Mouse (Mus musculus) heart, embryonic 14.5 days (tissue): ENCODE measurements around the gene Unc13d. TPM values are rescaled to one million over a fixed set of nuclear protein-coding genes. Genes with fewer than 3 reads are reported as not detected.

Experiments used
- ATAC-seq: fragments of 200-750 bp; cut with Nextera tagmentation; 2 replicates; pipeline ENCODE4 v1.8.0; 2017; ENCODE audit warnings: low read depth, moderate TSS enrichment; ENCODE audit not compliant: insufficient number of reproducible peaks, insufficient read depth, low FRiP score
- H3K27ac ChIP-seq, 2 experiments: fragments of 200-500 bp in 1 of 2; fragments of 300-500 bp in 1 of 2; sonication (generic) in 1 of 2; replicated peaks in 1 of 2; 2 replicates each; pipeline ENCODE4 v1.5.1; 2012 to 2014; ENCODE audit warnings: low read depth in 2 of 2, low read length in 2 of 2, control low read depth in 1 of 2, mild to moderate bottlenecking in 1 of 2, mixed read lengths in 1 of 2; ENCODE audit not compliant: control insufficient read depth in 1 of 2, insufficient read depth in 1 of 2
- H3K27me3 ChIP-seq: fragments of 300-500 bp; sonication (generic); 2 replicates; pipeline ENCODE4 v1.6.1; 2014; ENCODE audit warnings: mild to moderate bottlenecking, low read length, control low read depth; ENCODE audit not compliant: control insufficient read depth, insufficient read depth
- H3K36me3 ChIP-seq: fragments of 300-500 bp; sonication (generic); 2 replicates; pipeline ENCODE4 v1.6.1; 2014; ENCODE audit warnings: mild to moderate bottlenecking, control low read depth, low read length, mixed read lengths; ENCODE audit not compliant: control insufficient read depth, insufficient read depth
- H3K4me1 ChIP-seq, 2 experiments: fragments of 200-500 bp in 1 of 2; fragments of 300-500 bp in 1 of 2; sonication (generic) in 1 of 2; 2 replicates each; pipeline ENCODE4 v1.6.1; 2012 to 2014; ENCODE audit warnings: low read length in 2 of 2, control low read depth in 1 of 2, mixed read lengths in 1 of 2; ENCODE audit not compliant: control insufficient read depth in 2 of 2, insufficient read depth in 2 of 2
- H3K4me2 ChIP-seq: fragments of 300-500 bp; sonication (generic); 2 replicates; pipeline ENCODE4 v1.6.1; 2014; ENCODE audit warnings: mild to moderate bottlenecking, low read length
- H3K4me3 ChIP-seq, 2 experiments: fragments of 200-500 bp in 1 of 2; fragments of 300-500 bp in 1 of 2; sonication (generic) in 1 of 2; 2 replicates each; pipeline ENCODE4 v1.5.1; 2012 to 2014; ENCODE audit warnings: low read length in 2 of 2, mild to moderate bottlenecking in 2 of 2, control low read depth in 1 of 2, low read depth in 1 of 2, moderate library complexity in 1 of 2; ENCODE audit not compliant: control insufficient read depth in 1 of 2, insufficient read depth in 1 of 2
- H3K9ac ChIP-seq: fragments of 300-500 bp; sonication (generic); 2 replicates; pipeline ENCODE4 v1.6.1; 2014; ENCODE audit warnings: mild to moderate bottlenecking, low read length
- H3K9me3 ChIP-seq: fragments of 300-500 bp; sonication (generic); 2 replicates; pipeline ENCODE4 v1.6.1; 2016; ENCODE audit warnings: low read length, control low read depth; ENCODE audit not compliant: control insufficient read depth
- WGBS: fragments of 180-500 bp; shearing (Covaris S2); extraction: QIAGEN DNeasy Blood & Tissue Kit; methylation state at CpG from one replicate; pipeline ENCODE4 v1.1.7; 2014; 5-methylcytosine and 5-hydroxymethylcytosine counted together
- polyA plus RNA-seq: library from polyadenylated mRNA; unstranded; fragments of >200 nt; fragmentation: Nextera tagmentation; extraction: Ambion mirVana; gene quantifications from 2 replicates; pipeline ENCODE4 v1.2.1, GENCODE M21; 2014

Unc13d gene
- polyA plus RNA-seq, 1 experiment from 2014 or later = 0.69 TPM

- Histone ChIP-seq H3K4me2 (no peak overlapping the region), H3K9ac (no peak overlapping the region), H3K27ac (no peak overlapping the region), H3K27me3 (no peaks in the 10 kb centered on the region), H3K4me1 (peaks cover 10 to 12% of the 10 kb centered on the region in 2 experiments; a peak in 3 of 4 replicates), H3K36me3 (no peaks in the 10 kb centered on the region), H3K9me3 (0 out of 2 replicates have a peak, but pooled peaks cover 2% of the 10 kb centered on the region), H3K4me3 (no peak overlapping the region)
- no peak for ATAC-seq
- WGBS = 87% methylated on average over 6 of the region's 6 CpGs
These were observed 13.8 kb upstream of the Unc13d start for GRCm38 (mm10) chr11:116091591-116091990.

- Histone ChIP-seq H3K4me2 (no peak overlapping the region), H3K4me1 (peaks cover 16 to 21% of the 10 kb centered on the region in 2 experiments), H3K36me3 (peaks cover 4% of the 10 kb centered on the region; the same call in 1 of the 2 replicates), H3K9me3 (no peaks in the 10 kb centered on the region), H3K9ac (no peak overlapping the region), H3K27ac (no peak overlapping the region), H3K4me3 (no peak overlapping the region), H3K27me3 (no peaks in the 10 kb centered on the region)
- no peak for ATAC-seq
- 85% methylated on average over 6 of the region's 6 CpGs for WGBS
These were observed 11.8 kb upstream of the Unc13d start for GRCm38 (mm10) chr11:116089545-116089944.

GRCm38 (mm10) chr11:116088741-116089394, 11.1 kb upstream of the Unc13d start:
- H3K4me3 ChIP-seq = no peak overlapping the region
- peak overlapping the region in 1 of 2 experiments; percentile 37; a peak in 1 of 4 replicates for H3K27ac ChIP-seq
- H3K27me3 ChIP-seq = no peaks in the 10 kb centered on the region
- H3K4me1 ChIP-seq = peaks cover 12 to 17% of the 10 kb centered on the region in 2 experiments
- peaks cover 10% of the 10 kb centered on the region for H3K36me3 ChIP-seq
- no peak for ATAC-seq
- no peak overlapping the region for H3K4me2 ChIP-seq
- no peak overlapping the region for H3K9ac ChIP-seq
- 59% methylated on average over 11 of the region's 11 CpGs for WGBS
- H3K9me3 ChIP-seq = no peaks in the 10 kb centered on the region

- H3K9me3 ChIP-seq = no peaks in the 10 kb centered on the region
- no peaks in the 10 kb centered on the region for H3K27me3 ChIP-seq
- H3K36me3 ChIP-seq = peaks cover 17% of the 10 kb centered on the region
- no peak overlapping the region for H3K4me3 ChIP-seq
- H3K4me1 ChIP-seq = peaks cover 8 to 16% of the 10 kb centered on the region in 2 experiments
- WGBS = 71% methylated on average over 8 of the region's 8 CpGs
- H3K27ac ChIP-seq = 0 out of 4 replicates have a peak overlapping the region, but pooled peaks of 1 of the 2 experiments have one; percentile 37
- ATAC-seq = no peak
- H3K9ac ChIP-seq = 0 out of 2 replicates have a peak overlapping the region, but pooled peaks have one; percentile 61
- H3K4me2 ChIP-seq = peak overlapping the region; percentile 60
These were observed 10.4 kb upstream of the Unc13d start for GRCm38 (mm10) chr11:116088188-116088587.

- Histone ChIP-seq H3K27ac (peak overlapping the region; percentile 77 to 89), H3K27me3 (no peaks in the 10 kb centered on the region), H3K4me3 (peak overlapping the region; percentile 44 to 58), H3K9me3 (no peaks in the 10 kb centered on the region), H3K9ac (peak overlapping the region; percentile 61), H3K36me3 (peaks cover 24% of the 10 kb centered on the region), H3K4me1 (peaks cover 8 to 16% of the 10 kb centered on the region in 2 experiments), H3K4me2 (peak overlapping the region; percentile 60)
- peak; percentile 63 for ATAC-seq
- WGBS = 4% methylated on average over 31 of the region's 31 CpGs
These were observed 9.7 kb upstream of the Unc13d start for GRCm38 (mm10) chr11:116087194-116088130.

GRCm38 (mm10) chr11:116086258-116087193, 8.8 kb upstream of the Unc13d start, which contains the start of gene Wbp2:
TSS of gene Wbp2 (minus strand) at chr11:116086995.
- H3K4me2 ChIP-seq = peak within 1 kb of the TSS; percentile 65
- H3K9ac ChIP-seq = peak within 1 kb of the TSS; percentile 61
- H3K4me3 ChIP-seq = peak within 1 kb of the TSS; percentile 44 to 72
- 4% methylated on average over 40 of the region's 43 CpGs for WGBS
- no peaks in the 10 kb centered on the region for H3K27me3 ChIP-seq
- peaks cover 34% of the 10 kb centered on the region for H3K36me3 ChIP-seq
- peaks cover 8 to 16% of the 10 kb centered on the region in 2 experiments for H3K4me1 ChIP-seq
- H3K27ac ChIP-seq = peak within 1 kb of the TSS; percentile 77 to 89
- H3K9me3 ChIP-seq = no peaks in the 10 kb centered on the region
- ATAC-seq = peak; percentile 93
